Mouse (Mus musculus) bone marrow macrophage, adult 2 months (primary cell): ENCODE results near the gene Adamts16.

Experiments
- CTCF ChIP-seq: IDR thresholded peaks from 2 replicates; pipeline ENCODE4 v1.5.1; 2012; ENCODE audit warnings: low read depth, mild to moderate bottlenecking, low read length, moderate library complexity
- POLR2A ChIP-seq: IDR thresholded peaks from 2 replicates; pipeline ENCODE4 v1.6.1; 2012; ENCODE audit warnings: mild to moderate bottlenecking, low read depth, low read length, borderline replicate concordance

GRCm38 (mm10) chr13:70789022-70789421 is 52.6 kb downstream of the Adamts16 start:
- no peak for TF ChIP-seq CTCF
- no peak for TF ChIP-seq POLR2A
